Mouse (Mus musculus) T-helper 17 cell (primary cell): Measurements from ENCODE around the gene Abca12.

Source experiments
- in situ Hi-C, 2 experiments: fragments of 300-600 bp; cut with MboI, MseI; formaldehyde crosslinking; loops; 1 replicate in 1 of 2; 2 replicates in 1 of 2; pipeline ENCODE4 v1.15.1; 2025; ENCODE audit warnings: high pct_unique_total_duplicates in 2 of 2

Gene Abca12

GRCm38 (mm10) chr1:71414810-71415209, at the start of gene Abca12:
TSS of gene Abca12 (minus strand) at chr1:71414910.
- in situ Hi-C loops = no loop called here

GRCm38 (mm10) chr1:71457961-71458360, 43.3 kb upstream of the Abca12 start:
- in situ Hi-C loops = no loop called here

GRCm38 (mm10) chr1:71447424-71447823, 32.7 kb upstream of the Abca12 start:
- in situ Hi-C loops = no loop called here

GRCm38 (mm10) chr1:71421741-71422333, 7.1 kb upstream of the Abca12 start:
- in situ Hi-C loops = no loop called here

- in situ Hi-C loops = no loop called here
These were observed 3.8 kb upstream of the Abca12 start for GRCm38 (mm10) chr1:71418467-71418866.

GRCm38 (mm10) chr1:71417951-71418350, 3.2 kb upstream of the Abca12 start:
- in situ Hi-C loops = no loop called here

GRCm38 (mm10) chr1:71414084-71414483, 626 bp downstream of the Abca12 start:
- in situ Hi-C loops = no loop called here

GRCm38 (mm10) chr1:71413114-71413513, 1.6 kb downstream of the Abca12 start:
- in situ Hi-C loops = no loop called here

- in situ Hi-C loops = no loop called here
These were observed 7.0 kb downstream of the Abca12 start for GRCm38 (mm10) chr1:71407711-71408110.

- in situ Hi-C loops = no loop called here
These were observed 17.1 kb downstream of the Abca12 start for GRCm38 (mm10) chr1:71397635-71398034.

GRCm38 (mm10) chr1:71396105-71396504, 18.6 kb downstream of the Abca12 start:
- in situ Hi-C loops = no loop called here

GRCm38 (mm10) chr1:71394177-71394576, 20.5 kb downstream of the Abca12 start:
- in situ Hi-C loops = no loop called here

- in situ Hi-C loops = no loop called here
These were observed 21.2 kb downstream of the Abca12 start for GRCm38 (mm10) chr1:71393489-71393888.

GRCm38 (mm10) chr1:71392463-71392862, 22.2 kb downstream of the Abca12 start:
- in situ Hi-C loops = no loop called here

- in situ Hi-C loops = no loop called here
These were observed 28.1 kb downstream of the Abca12 start for GRCm38 (mm10) chr1:71386593-71386992.

- in situ Hi-C loops = loop anchor here in 1 of 2 experiments (5.0 kb wide), 1 partner anchor 102 kb away; no protein-coding TSS in a partner anchor
These were observed 30.6 kb downstream of the Abca12 start for GRCm38 (mm10) chr1:71384098-71384497.

- in situ Hi-C loops = no loop called here
These were observed 41.6 kb downstream of the Abca12 start for GRCm38 (mm10) chr1:71373090-71373489.

GRCm38 (mm10) chr1:71370266-71370665, 44.4 kb downstream of the Abca12 start:
- in situ Hi-C loops = no loop called here

GRCm38 (mm10) chr1:71367770-71368169, 46.9 kb downstream of the Abca12 start:
- in situ Hi-C loops = no loop called here

GRCm38 (mm10) chr1:71342861-71343554, 71.7 kb downstream of the Abca12 start:
- in situ Hi-C loops = no loop called here

- in situ Hi-C loops = no loop called here
These were observed 72.5 kb downstream of the Abca12 start for GRCm38 (mm10) chr1:71342261-71342594.

GRCm38 (mm10) chr1:71341370-71342260, 73.1 kb downstream of the Abca12 start:
- in situ Hi-C loops = no loop called here
